Mouse (Mus musculus) CH12.LX (cell line): ENCODE results near the gene Proca1. TPM values are rescaled to one million over a fixed set of nuclear protein-coding genes. Genes with fewer than 3 reads are reported as not detected.

ENCODE experiments used
- DNase-seq: peaks from one replicate; pipeline ENCODE4 v3.0.0-alpha.2; 2013; ENCODE audit errors: extremely low read depth
- H3K27ac ChIP-seq: 2 replicates; pipeline ENCODE4 v1.5.1; 2012; ENCODE audit warnings: low read depth, mild to moderate bottlenecking, control low read depth, moderate library complexity; ENCODE audit not compliant: insufficient read depth
- H3K27me3 ChIP-seq: replicated peaks from 2 replicates; pipeline ENCODE3; 2012; ENCODE audit warnings: inconsistent platforms
- H3K36me3 ChIP-seq, 2 experiments: replicated peaks in 1 of 2; 2 replicates each; pipeline versions ENCODE3 to v1.6.1; 2012; ENCODE audit warnings: inconsistent platforms in 1 of 2, low read length in 1 of 2, mild to moderate bottlenecking in 1 of 2, mixed read lengths in 1 of 2, moderate library complexity in 1 of 2; ENCODE audit not compliant: control insufficient read depth in 1 of 2, insufficient read depth in 1 of 2
- H3K4me1 ChIP-seq, 2 experiments: 2 replicates each; pipeline ENCODE4 v1.6.1; 2012; ENCODE audit warnings: inconsistent platforms in 1 of 2, moderate library complexity in 1 of 2; ENCODE audit not compliant: insufficient read depth in 2 of 2, control insufficient read depth in 1 of 2
- H3K4me2 ChIP-seq: 2 replicates; pipeline ENCODE4 v1.6.1; 2012; ENCODE audit warnings: low read depth, mild to moderate bottlenecking, control low read depth; ENCODE audit not compliant: poor library complexity, insufficient read depth, severe bottlenecking
- H3K4me3 ChIP-seq, 3 experiments: fragments of 150-350 bp in 1 of 3; sonication (generic) in 1 of 3; replicated peaks in 1 of 3; 2 replicates each; pipeline versions ENCODE3 to v1.5.1; 2011 to 2012; ENCODE audit warnings: low read depth in 2 of 3, low read length in 2 of 3, mild to moderate bottlenecking in 2 of 3, moderate library complexity in 2 of 3, control low read depth in 1 of 3, improper control_type of control experiment in 1 of 3, inconsistent platforms in 1 of 3, mixed read lengths in 1 of 3; ENCODE audit not compliant: poor library complexity in 1 of 3
- H3K79me2 ChIP-seq: replicated peaks from 2 replicates; pipeline ENCODE4 v1.6.1; 2012; ENCODE audit warnings: mild to moderate bottlenecking, moderate library complexity; ENCODE audit not compliant: control insufficient read depth, poor library complexity, insufficient read depth, severe bottlenecking; ENCODE audit errors: extremely low read depth
- H3K9ac ChIP-seq: 2 replicates; pipeline ENCODE4 v1.6.1; 2012; ENCODE audit warnings: low read depth, mild to moderate bottlenecking, control low read depth, moderate library complexity; ENCODE audit not compliant: insufficient read depth
- H3K9me3 ChIP-seq: replicated peaks from 2 replicates; pipeline ENCODE3; 2012; ENCODE audit warnings: low read length, inconsistent platforms, mixed read lengths
- BHLHE40 ChIP-seq: IDR thresholded peaks from 2 replicates; pipeline ENCODE4 v1.6.1; 2011; ENCODE audit warnings: mild to moderate bottlenecking, low read depth, low read length, improper control_type of control experiment
- CHD1 ChIP-seq: IDR thresholded peaks from 2 replicates; pipeline ENCODE4 v1.6.1; 2012; ENCODE audit warnings: low read depth, low read length, improper control_type of control experiment, inconsistent platforms
- CTCF ChIP-seq, 2 experiments: IDR thresholded peaks in 1 of 2; conservative IDR thresholded peaks in 1 of 2; 2 replicates each; pipeline ENCODE4 v1.5.1; 2011 to 2012; ENCODE audit warnings: low read depth in 2 of 2, low read length in 2 of 2, improper control_type of control experiment in 1 of 2, inconsistent platforms in 1 of 2, mild to moderate bottlenecking in 1 of 2, moderate library complexity in 1 of 2
- E2F4 ChIP-seq: IDR thresholded peaks from 2 replicates; pipeline ENCODE4 v1.6.1; 2011; ENCODE audit warnings: low read depth, low read length, improper control_type of control experiment; ENCODE audit not compliant: insufficient replicate concordance
- ELF1 ChIP-seq: IDR thresholded peaks from 2 replicates; pipeline ENCODE4 v1.6.1; 2014; ENCODE audit warnings: low read depth, mild to moderate bottlenecking, inconsistent platforms, low read length, improper control_type of control experiment
- EP300 ChIP-seq: IDR thresholded peaks from 2 replicates; pipeline ENCODE4 v1.6.1; 2011; ENCODE audit warnings: low read length, improper control_type of control experiment
- HCFC1 ChIP-seq: IDR thresholded peaks from 2 replicates; pipeline ENCODE4 v1.6.1; 2012; ENCODE audit warnings: low read depth, mild to moderate bottlenecking, inconsistent platforms, low read length, improper control_type of control experiment
- IRF4 ChIP-seq: IDR thresholded peaks from 2 replicates; pipeline ENCODE4 v1.6.1; 2014; ENCODE audit warnings: low read depth, mild to moderate bottlenecking, inconsistent platforms, low read length, improper control_type of control experiment
- JUN ChIP-seq: IDR thresholded peaks from 2 replicates; pipeline ENCODE4 v1.6.1; 2011; ENCODE audit warnings: low read depth, mild to moderate bottlenecking, low read length, improper control_type of control experiment, moderate library complexity; ENCODE audit not compliant: insufficient read depth
- JUND ChIP-seq: conservative IDR thresholded peaks from 2 replicates; pipeline ENCODE4 v1.6.1; 2011; ENCODE audit warnings: low read depth, low read length, improper control_type of control experiment
- MAX ChIP-seq: IDR thresholded peaks from 2 replicates; pipeline ENCODE4 v1.6.1; 2011; ENCODE audit warnings: low read length, improper control_type of control experiment
- MEF2A ChIP-seq: IDR thresholded peaks from 2 replicates; pipeline ENCODE4 v1.6.1; 2014; ENCODE audit warnings: low read depth, mild to moderate bottlenecking, inconsistent platforms, low read length, improper control_type of control experiment, borderline replicate concordance
- MXI1 ChIP-seq: IDR thresholded peaks from 2 replicates; pipeline ENCODE4 v1.6.1; 2011; ENCODE audit warnings: mild to moderate bottlenecking, low read depth, low read length, improper control_type of control experiment
- MYC ChIP-seq: IDR thresholded peaks from 2 replicates; pipeline ENCODE4 v1.6.1; 2011; ENCODE audit warnings: low read depth, mild to moderate bottlenecking, improper control_type of control experiment, low read length
- NRF1 ChIP-seq: IDR thresholded peaks from 2 replicates; pipeline ENCODE4 v1.6.1; 2014; ENCODE audit warnings: low read depth, mild to moderate bottlenecking, inconsistent platforms, low read length, improper control_type of control experiment, moderate library complexity
- PAX5 ChIP-seq: IDR thresholded peaks from 2 replicates; pipeline ENCODE4 v1.6.1; 2012; ENCODE audit warnings: low read length, inconsistent platforms, mixed read lengths
- POLR2A ChIP-seq: IDR thresholded peaks from 2 replicates; pipeline ENCODE4 v1.6.1; 2011; ENCODE audit warnings: low read depth, mild to moderate bottlenecking, improper control_type of control experiment, low read length
- POLR2AphosphoS2 ChIP-seq: IDR thresholded peaks from 2 replicates; pipeline ENCODE4 v1.6.1; 2011; ENCODE audit warnings: low read depth, low read length, improper control_type of control experiment
- RAD21 ChIP-seq: IDR thresholded peaks from 2 replicates; pipeline ENCODE4 v1.6.1; 2011; ENCODE audit warnings: low read depth, mild to moderate bottlenecking, low read length, improper control_type of control experiment, moderate library complexity
- SIN3A ChIP-seq: IDR thresholded peaks from 2 replicates; pipeline ENCODE4 v1.6.1; 2012; ENCODE audit warnings: low read length, improper control_type of control experiment, inconsistent platforms
- SMC3 ChIP-seq: IDR thresholded peaks from 2 replicates; pipeline ENCODE4 v1.6.1; 2011; ENCODE audit warnings: low read depth, low read length, improper control_type of control experiment
- TBP ChIP-seq: conservative IDR thresholded peaks from 2 replicates; pipeline ENCODE4 v1.6.1; 2011; ENCODE audit warnings: low read depth, low read length, improper control_type of control experiment
- UBTF ChIP-seq: IDR thresholded peaks from 2 replicates; pipeline ENCODE4 v1.6.1; 2012; ENCODE audit warnings: low read depth, mild to moderate bottlenecking, inconsistent platforms, low read length, improper control_type of control experiment, moderate library complexity
- USF1 ChIP-seq: IDR thresholded peaks from 2 replicates; pipeline ENCODE4 v1.6.1; 2014; ENCODE audit warnings: low read depth, mild to moderate bottlenecking, inconsistent platforms, low read length, improper control_type of control experiment
- USF2 ChIP-seq: conservative IDR thresholded peaks from 2 replicates; pipeline ENCODE4 v1.6.1; 2011; ENCODE audit warnings: low read depth, low read length, improper control_type of control experiment
- ZC3H11A ChIP-seq: IDR thresholded peaks from 2 replicates; pipeline ENCODE4 v1.6.1; 2012; ENCODE audit warnings: low read depth, mild to moderate bottlenecking, inconsistent platforms, low read length, improper control_type of control experiment
- ZKSCAN1 ChIP-seq: IDR thresholded peaks from 2 replicates; pipeline ENCODE4 v1.6.1; 2012; ENCODE audit warnings: low read depth, inconsistent platforms, low read length, improper control_type of control experiment, borderline replicate concordance
- ZMIZ1 ChIP-seq: IDR thresholded peaks from 2 replicates; pipeline ENCODE4 v1.6.1; 2012; ENCODE audit warnings: low read depth, mild to moderate bottlenecking, inconsistent platforms, low read length, improper control_type of control experiment
- ZNF384 ChIP-seq: IDR thresholded peaks from 2 replicates; pipeline ENCODE4 v1.6.1; 2012; ENCODE audit warnings: low read depth, low read length, improper control_type of control experiment, inconsistent platforms
- dilution Hi-C: fragments of 300-500 bp; cut with MboI; formaldehyde crosslinking; loops from 2 replicates; pipeline ENCODE4 v1.14.3; 2020; ENCODE audit warnings: low sequenced_read_pairs; ENCODE audit not compliant: extremely low pct_unique_long_range_greater_than_20kb, extremely low pct_ligation_motif_present
- in situ Hi-C: fragments of 300-500 bp; cut with MboI; formaldehyde crosslinking; loops from 3 replicates; pipeline ENCODE4 v1.14.3; 2019; ENCODE audit warnings: low sequenced_read_pairs, low pct_ligation_motif_present, low pct_unique_long_range_greater_than_20kb, mixed read lengths
- polyA plus RNA-seq: library from polyadenylated mRNA; unstranded; fragments of >175 nt; gene quantifications from 2 replicates; pipeline ENCODE4 v1.2.1, GENCODE M21; 2012; ENCODE audit warnings: low read depth; ENCODE audit not compliant: insufficient read length
- total RNA-seq, 2 experiments: library from RNA; depleted of rRNA; stranded (reverse); fragments of 300-350 nt in 1 of 2; fragments of >200 nt in 1 of 2; gene quantifications; 2 replicates each; pipeline ENCODE4 v1.2.3; 2012 to 2014

The Proca1 gene
- total and polyA plus RNA-seq, 3 experiments = 0.40 TPM; not detected in 2

- Histone ChIP-seq H3K4me3 (no peak overlapping the region), H3K9ac (no peak overlapping the region), H3K9me3 (peaks cover 2% of the 10 kb centered on the region), H3K79me2 (peaks cover 25% of the 10 kb centered on the region), H3K27ac (no peak overlapping the region), H3K4me2 (no peak overlapping the region), H3K36me3 (peaks cover 0 to 33% of the 10 kb centered on the region in 2 experiments), H3K4me1 (peaks cover 20 to 60% of the 10 kb centered on the region in 2 experiments), H3K27me3 (no peaks in the 10 kb centered on the region)
- TF ChIP-seq SMC3 = no peak
- no peak for TF ChIP-seq CHD1
- no peak for TF ChIP-seq POLR2AphosphoS2
- no peak for TF ChIP-seq EP300
- no peak for TF ChIP-seq E2F4
- no peak for TF ChIP-seq MEF2A
- no peak for TF ChIP-seq HCFC1
- no peak for TF ChIP-seq MYC
- in situ Hi-C loops = no loop called here
- no peak for DNase-seq
- dilution Hi-C loops = no loop called here
These were observed 25.8 kb upstream of the Proca1 start for GRCm38 (mm10) chr11:78167257-78167959.

DNA sequence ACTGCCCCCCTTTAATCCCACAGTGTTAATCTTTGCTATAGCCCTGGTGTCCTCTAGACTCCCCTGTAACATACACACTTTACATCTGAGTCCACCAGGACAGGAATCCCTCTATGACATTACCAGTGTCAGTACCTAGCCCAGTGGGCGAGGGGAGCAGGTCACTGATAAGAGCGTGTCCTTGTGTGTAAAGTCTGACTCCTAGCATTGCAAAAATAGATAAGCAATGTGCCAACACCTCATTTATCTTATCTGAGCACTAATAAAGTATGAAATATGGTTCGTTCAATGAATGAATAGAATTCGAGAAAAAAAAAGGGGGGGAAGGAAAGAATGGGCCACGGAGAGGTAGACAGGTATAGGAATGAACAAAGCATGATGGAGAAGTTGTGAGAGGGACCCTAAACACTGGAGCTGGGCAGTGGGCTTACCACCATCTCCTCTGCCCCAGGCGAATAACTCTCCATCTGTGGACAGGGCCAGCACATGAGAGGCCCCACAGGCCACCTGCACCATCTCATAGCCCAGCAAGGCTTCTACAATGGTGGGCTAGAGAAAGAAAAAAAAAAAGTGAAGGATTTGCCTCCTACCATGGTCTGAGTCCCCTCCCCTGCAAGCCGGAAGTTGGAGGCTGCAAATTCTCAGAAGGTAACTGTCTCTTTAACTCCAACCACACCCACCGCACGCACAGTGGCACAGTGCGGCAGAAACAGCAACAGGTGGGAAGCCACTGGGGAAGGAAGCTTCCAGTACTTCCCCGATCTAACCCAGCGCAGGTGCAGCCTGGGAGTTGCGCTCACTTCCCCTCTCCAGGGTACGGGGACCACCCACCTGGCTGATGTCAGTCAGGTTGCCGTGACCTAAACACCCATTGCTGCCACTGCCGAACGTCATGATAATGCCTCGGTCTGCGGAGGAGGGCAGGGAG lies 24.4 kb upstream of the Proca1 start:
- in situ Hi-C loops = no loop called here
- Histone ChIP-seq H3K79me2 (peaks cover 13% of the 10 kb centered on the region), H3K4me1 (peaks cover 11 to 55% of the 10 kb centered on the region in 2 experiments), H3K9ac (peak overlapping the region; percentile 7; the same call in 1 of the 2 replicates), H3K9me3 (peaks cover 2% of the 10 kb centered on the region), H3K27me3 (no peaks in the 10 kb centered on the region), H3K4me3 (peak overlapping the region; percentile 3 to 48 (median 12)), H3K27ac (peak overlapping the region; percentile 21), H3K36me3 (peaks cover 0 to 37% of the 10 kb centered on the region in 2 experiments), H3K4me2 (peak overlapping the region; percentile 14)
- DNase-seq = peak; percentile 77
- dilution Hi-C loops = no loop called here
- peak; percentile 16; the same call in 1 of the 2 replicates for TF ChIP-seq MYC
- peak; percentile 58 for TF ChIP-seq MXI1
- peak; percentile 62 for TF ChIP-seq HCFC1
- peak; percentile 63 for TF ChIP-seq EP300
- TF ChIP-seq TBP = no peak
- no peak for TF ChIP-seq JUN
- TF ChIP-seq BHLHE40 = peak; percentile 92
- peak; percentile 64 for TF ChIP-seq MEF2A
- TF ChIP-seq POLR2A = peak; percentile 41; the same call in 1 of the 2 replicates
- TF ChIP-seq UBTF = no peak
- no peak; the same call in 1 of the 2 replicates for TF ChIP-seq RAD21
- no peak for TF ChIP-seq ZC3H11A
- no peak for TF ChIP-seq ZKSCAN1
- no peak for TF ChIP-seq PAX5
- TF ChIP-seq ZMIZ1 = no peak
- TF ChIP-seq E2F4 = no peak
- peak; percentile 91 for TF ChIP-seq ELF1
- TF ChIP-seq IRF4 = peak; percentile 74
- TF ChIP-seq USF1 = no peak
- TF ChIP-seq SIN3A = peak; percentile 90
- TF ChIP-seq ZNF384 = peak; percentile 53
- TF ChIP-seq NRF1 = peak; percentile 60; the same call in 1 of the 2 replicates
- TF ChIP-seq CTCF (conservative IDR thresholded peaks at IDR 0.05 in 1 of 2, IDR thresholded peaks at IDR 0.05 in 1 of 2; ENCODE audit: low read depth in 2 of 2, low read length in 2 of 2) = no peak
- peak; percentile 79 for TF ChIP-seq MAX
- no peak for TF ChIP-seq USF2
- TF ChIP-seq JUND = no peak
